Mouse (Mus musculus): ENCODE data around the gene Sfmbt1.

Gene Sfmbt1
- long read RNA-seq, experiment 1, partial matches to known transcripts, result 5 of 7 reads
- long read RNA-seq, experiment 1, other reads (novel, unspliced or antisense), result 2 of 7 reads
- long read RNA-seq, experiment 2, partial matches to known transcripts, result 3 of 4 reads
- long read RNA-seq, experiment 2, other reads (novel, unspliced or antisense), result 1 of 4 reads

- intact Hi-C loops (cut with DNase I), result loop anchor here (5.0 kb wide), 1 partner anchor 72 kb away; no protein-coding TSS in a partner anchor
Observed at GRCm38 (mm10) chr14:30714799-30715617, at the start of gene Sfmbt1. Sfmbt1 (plus strand) TSS chr14:30714849.

GRCm38 (mm10) chr14:30666061-30666460, 48.6 kb upstream of the Sfmbt1 start:
- intact Hi-C loops (cut with DNase I), result no loop called here

- intact Hi-C loops (cut with DNase I), result no loop called here
Observed at GRCm38 (mm10) chr14:30666604-30667003, 48.0 kb upstream of the Sfmbt1 start.

- intact Hi-C loops (cut with DNase I), result loop anchor here (5.0 kb wide), 1 partner anchor 78 kb away; no protein-coding TSS in a partner anchor
Observed at GRCm38 (mm10) chr14:30670161-30670560, 44.5 kb upstream of the Sfmbt1 start.

- intact Hi-C loops (cut with DNase I), result loop anchor here (5.0 kb wide), 1 partner anchor 79 kb away; no protein-coding TSS in a partner anchor
Observed at GRCm38 (mm10) chr14:30671095-30671985, 43.3 kb upstream of the Sfmbt1 start.

GRCm38 (mm10) chr14:30671986-30672312, 42.7 kb upstream of the Sfmbt1 start:
- intact Hi-C loops (cut with DNase I), result loop anchor here (5.0 kb wide), 1 partner anchor 80 kb away; no protein-coding TSS in a partner anchor

GRCm38 (mm10) chr14:30674947-30675346, 39.7 kb upstream of the Sfmbt1 start:
- intact Hi-C loops (cut with DNase I), result loop anchor here (5.0 kb wide), 1 partner anchor 83 kb away; no protein-coding TSS in a partner anchor

GRCm38 (mm10) chr14:30682131-30682530, 32.5 kb upstream of the Sfmbt1 start:
- intact Hi-C loops (cut with DNase I), result no loop called here

GRCm38 (mm10) chr14:30690685-30691084, 24.0 kb upstream of the Sfmbt1 start:
- intact Hi-C loops (cut with DNase I), result loop anchor here (10.0 kb wide), 1 partner anchor 174 kb away; no protein-coding TSS in a partner anchor

GRCm38 (mm10) chr14:30692439-30692838, 22.2 kb upstream of the Sfmbt1 start:
- intact Hi-C loops (cut with DNase I), result loop anchor here (10.0 kb wide), 1 partner anchor 172 kb away; no protein-coding TSS in a partner anchor

- intact Hi-C loops (cut with DNase I), result loop anchor here (10.0 kb wide), 1 partner anchor 170 kb away; no protein-coding TSS in a partner anchor
Observed at GRCm38 (mm10) chr14:30694786-30695185, 19.9 kb upstream of the Sfmbt1 start.

- intact Hi-C loops (cut with DNase I), result loop anchor here (10.0 kb wide), 1 partner anchor 169 kb away; no protein-coding TSS in a partner anchor
Observed at GRCm38 (mm10) chr14:30695609-30696008, 19.0 kb upstream of the Sfmbt1 start.

- intact Hi-C loops (cut with DNase I), result loop anchor here (10.0 kb wide), 1 partner anchor 167 kb away; no protein-coding TSS in a partner anchor
Observed at GRCm38 (mm10) chr14:30697407-30698052, 17.1 kb upstream of the Sfmbt1 start.

GRCm38 (mm10) chr14:30699656-30700055, 15.0 kb upstream of the Sfmbt1 start:
- intact Hi-C loops (cut with DNase I), result loop anchor here (10.0 kb wide), 1 partner anchor 165 kb away; no protein-coding TSS in a partner anchor

- intact Hi-C loops (cut with DNase I), result no loop called here
Observed at GRCm38 (mm10) chr14:30702512-30702911, 12.1 kb upstream of the Sfmbt1 start.

- intact Hi-C loops (cut with DNase I), result no loop called here
Observed at GRCm38 (mm10) chr14:30703079-30703478, 11.6 kb upstream of the Sfmbt1 start.

GRCm38 (mm10) chr14:30704098-30704855, 10.4 kb upstream of the Sfmbt1 start:
- intact Hi-C loops (cut with DNase I), result no loop called here

GRCm38 (mm10) chr14:30711892-30712291, 2.8 kb upstream of the Sfmbt1 start:
- intact Hi-C loops (cut with DNase I), result no loop called here

GRCm38 (mm10) chr14:30713769-30714168, 880 bp upstream of the Sfmbt1 start:
- intact Hi-C loops (cut with DNase I), result no loop called here

- intact Hi-C loops (cut with DNase I), result loop anchor here (5.0 kb wide), 1 partner anchor 72 kb away; no protein-coding TSS in a partner anchor
Observed at GRCm38 (mm10) chr14:30715618-30716050, 985 bp downstream of the Sfmbt1 start.
